Mouse (Mus musculus) embryo, embryonic 10.5 days (tissue): ENCODE data around the gene Snrnp27.

ENCODE experiments used
- DNase-seq: peaks from one replicate; pipeline ENCODE4 v3.0.0-alpha.2; 2015; ENCODE audit warnings: low spot score

The Snrnp27 gene

DNA sequence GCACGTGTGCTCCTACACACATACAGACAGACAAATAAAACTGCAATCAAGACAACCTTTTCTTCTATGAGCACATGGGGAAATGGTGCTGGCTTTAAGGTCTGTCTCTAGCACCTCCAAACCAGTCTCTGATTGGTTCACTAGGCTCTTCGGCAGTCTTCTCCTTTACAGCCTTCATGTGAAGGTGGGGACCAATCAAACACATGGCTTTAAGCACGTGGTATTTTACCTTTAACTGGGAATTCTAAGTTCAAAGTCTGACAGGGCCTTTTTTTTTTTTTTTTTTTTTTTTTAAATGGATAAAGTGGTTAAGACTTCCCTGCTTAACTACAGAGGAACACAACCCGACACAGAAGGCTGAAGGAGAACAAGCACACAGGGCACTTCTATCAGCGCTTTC is 19.2 kb downstream of the Snrnp27 start:
- no peak for DNase-seq

DNA sequence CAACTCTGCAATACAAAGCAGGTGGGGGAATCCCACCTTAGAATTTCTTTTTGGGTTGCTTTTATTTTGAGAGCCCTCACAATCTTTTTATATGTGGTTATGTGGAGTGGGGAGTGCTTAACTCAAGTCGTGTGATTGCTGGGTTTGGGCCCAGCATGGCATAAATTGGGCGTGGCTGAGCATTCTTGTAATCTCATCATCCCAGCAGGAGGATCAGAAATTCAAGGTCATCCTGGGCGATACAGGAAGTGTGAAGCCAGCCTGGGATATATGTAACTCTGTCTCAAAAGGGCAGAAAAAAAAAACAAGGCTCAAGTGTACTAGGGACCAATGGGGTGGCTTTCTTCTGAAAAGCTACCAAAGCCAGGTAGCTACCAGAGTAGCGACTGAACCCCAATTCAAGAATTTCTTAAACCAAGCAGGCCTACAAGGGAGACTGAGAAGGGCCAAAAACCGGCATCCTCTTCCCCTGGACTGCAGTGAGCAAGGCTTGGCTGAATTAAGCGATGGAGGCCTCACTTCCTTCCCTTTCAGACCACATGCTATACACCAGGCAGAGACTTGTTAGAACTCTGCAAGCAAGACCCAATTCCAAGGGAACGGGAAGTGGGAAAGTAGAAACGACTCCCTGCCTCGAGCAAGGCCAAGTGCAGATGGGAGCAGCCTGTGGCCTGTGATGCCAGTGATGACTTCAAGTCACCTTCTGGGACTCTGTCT is 24.0 kb downstream of the Snrnp27 start:
- DNase-seq = no peak

DNA sequence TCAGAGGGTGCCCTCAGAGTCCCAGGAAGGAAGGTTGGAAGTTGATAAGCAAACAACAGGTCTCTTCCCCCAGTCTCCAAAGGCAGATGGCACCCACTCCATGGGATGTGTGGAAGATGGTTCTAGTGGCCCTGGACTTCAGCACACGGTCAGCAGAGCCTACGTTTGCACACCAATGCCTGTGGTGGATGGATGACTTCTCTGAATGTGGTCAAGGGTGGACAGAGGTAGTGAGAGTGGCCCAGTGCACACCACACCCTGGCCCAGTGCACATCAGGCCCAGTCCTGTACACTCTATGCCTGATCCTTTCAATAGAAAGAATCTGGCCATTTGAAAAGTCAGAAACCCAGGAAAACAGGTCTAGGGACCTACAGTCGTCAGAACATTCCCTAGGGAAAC is 25.8 kb downstream of the Snrnp27 start:
- DNase-seq = no peak

DNA sequence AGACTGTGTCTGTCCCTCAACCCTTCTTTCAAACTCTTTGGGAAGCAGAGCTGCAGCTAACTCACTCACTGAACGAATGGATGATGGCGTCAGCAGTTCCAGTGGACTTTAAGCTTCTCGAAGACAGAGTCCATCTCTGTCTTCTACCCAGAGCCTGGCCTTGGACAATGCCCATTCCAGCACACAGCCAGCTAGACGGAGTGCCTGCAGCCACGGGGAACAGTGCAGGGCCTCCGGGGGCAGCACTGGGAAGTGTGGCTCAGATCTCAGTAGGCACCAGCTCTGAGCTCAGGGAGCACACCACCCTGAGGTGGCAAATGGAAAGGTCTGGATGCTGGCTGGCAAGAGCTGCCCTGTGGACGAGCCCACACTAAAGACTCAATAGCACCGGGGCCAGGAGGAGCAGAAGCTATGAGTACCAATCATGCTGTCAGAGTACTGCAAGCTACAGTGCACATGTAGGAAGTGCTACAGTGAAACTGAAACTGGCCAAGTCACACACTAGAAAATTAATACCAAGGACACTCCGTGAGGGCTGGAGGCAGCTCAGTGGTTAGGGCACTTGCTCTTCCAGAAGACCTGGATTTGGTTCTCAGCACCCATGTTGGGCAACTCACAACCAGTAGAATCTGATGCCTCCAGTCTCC is 29.9 kb downstream of the Snrnp27 start:
- DNase-seq = no peak

DNA sequence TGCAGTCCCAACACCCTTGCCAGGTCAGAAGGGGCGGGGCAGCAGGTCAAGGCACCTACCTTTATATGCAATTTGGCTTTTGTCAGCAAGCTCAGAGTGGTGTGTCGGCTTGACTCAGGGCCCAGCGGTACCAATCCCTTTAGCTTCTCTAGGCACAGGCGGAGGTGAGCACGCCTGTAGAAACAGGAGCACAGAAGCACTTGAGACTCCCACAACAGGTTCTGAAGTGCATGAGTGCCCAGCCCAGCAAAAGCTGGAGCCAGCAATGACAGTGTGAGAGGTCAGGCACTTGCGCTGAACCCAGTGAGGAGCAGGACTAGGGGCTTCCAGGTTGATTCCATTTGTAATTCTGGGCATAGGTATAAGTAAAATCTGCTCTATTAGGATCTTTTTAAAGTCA is 31.3 kb downstream of the Snrnp27 start:
- no peak for DNase-seq

DNA sequence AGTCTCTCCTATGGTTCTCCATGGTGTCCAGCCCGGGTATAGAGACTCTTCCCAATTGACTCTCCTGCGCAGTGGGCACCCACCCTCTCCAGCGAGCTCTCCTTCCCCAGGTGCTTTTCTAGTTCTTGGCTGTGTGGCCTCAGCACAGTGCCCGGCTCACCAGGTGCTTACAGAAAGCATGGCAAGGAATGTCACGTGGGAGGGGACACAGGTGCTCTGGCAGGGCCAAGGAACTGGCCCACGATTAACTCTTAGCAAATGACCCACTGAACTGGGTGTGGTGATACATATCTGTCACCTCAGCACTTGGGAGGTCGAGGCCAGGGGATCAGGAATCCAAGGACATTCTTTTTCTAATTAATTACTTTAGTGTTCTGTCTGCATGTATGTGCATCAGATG is 38.2 kb downstream of the Snrnp27 start:
- no peak for DNase-seq

DNA sequence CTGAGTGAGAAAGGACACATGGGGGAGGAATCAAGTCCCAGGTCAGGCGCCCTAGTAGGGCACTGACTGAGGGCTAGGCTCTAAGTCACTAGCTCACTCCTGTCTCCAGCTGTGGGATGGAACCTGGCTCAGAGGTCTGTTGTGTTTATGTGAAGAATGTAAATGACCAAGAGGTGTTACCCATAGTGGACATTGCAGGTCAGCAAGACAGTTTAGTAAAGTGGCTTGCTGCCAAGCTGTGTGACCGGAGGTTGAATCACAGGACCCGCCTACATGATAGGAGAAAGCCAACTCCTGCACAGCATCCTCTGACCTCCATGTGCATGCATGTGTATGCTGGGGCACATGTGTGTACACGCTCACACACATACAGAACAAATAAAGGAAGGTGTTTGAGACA is 38.8 kb downstream of the Snrnp27 start:
- DNase-seq = no peak

DNA sequence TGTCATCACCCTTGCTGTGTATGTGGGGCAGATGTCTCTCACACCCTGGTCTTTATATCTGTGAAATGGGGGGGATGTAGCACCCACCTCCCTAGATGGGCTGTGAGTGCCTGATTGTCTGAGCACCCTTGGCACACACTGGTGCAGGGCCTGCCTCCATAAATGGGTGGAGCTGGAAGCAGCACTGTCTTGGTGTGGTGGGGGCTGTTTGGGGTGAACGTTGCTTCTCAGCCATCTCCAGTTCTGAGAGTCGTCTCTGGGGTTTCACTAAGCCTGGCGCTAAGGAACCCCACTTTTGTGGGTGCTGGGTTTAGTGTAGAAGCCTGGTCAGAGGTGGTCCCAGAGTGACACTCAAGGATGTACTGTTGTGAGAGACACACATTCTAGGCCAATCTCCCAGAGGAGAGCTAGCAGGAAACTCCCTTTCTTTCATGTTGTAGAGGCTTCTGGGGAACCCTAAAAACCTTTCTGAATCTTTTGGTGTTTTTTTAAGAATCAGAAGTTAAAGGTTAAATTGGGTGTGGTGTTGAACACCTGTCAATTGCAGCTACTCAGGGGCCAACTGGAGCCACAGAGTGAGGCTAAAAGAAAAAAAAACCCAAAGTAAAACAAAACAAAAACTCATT is 39.4 kb downstream of the Snrnp27 start:
- DNase-seq = no peak

DNA sequence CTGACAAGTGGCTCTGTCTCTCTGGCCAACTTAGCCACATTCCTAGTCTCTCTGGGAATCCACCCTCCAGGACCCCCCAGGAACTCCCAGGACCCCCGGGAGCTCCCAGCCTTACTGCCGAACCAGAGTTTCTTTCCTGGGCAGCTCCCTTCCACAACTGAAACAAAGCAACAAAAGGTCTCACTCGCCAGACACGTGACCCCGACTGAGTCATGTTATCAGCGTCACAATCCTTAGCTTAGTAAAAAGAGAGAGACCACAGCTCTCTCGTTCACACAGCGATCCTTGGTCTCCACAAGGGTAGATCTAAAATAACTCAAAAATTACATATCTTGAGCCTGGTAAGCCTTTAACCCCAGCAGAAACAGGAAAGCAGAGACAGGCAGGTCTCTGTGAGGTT is 42.6 kb downstream of the Snrnp27 start:
- DNase-seq = no peak

DNA sequence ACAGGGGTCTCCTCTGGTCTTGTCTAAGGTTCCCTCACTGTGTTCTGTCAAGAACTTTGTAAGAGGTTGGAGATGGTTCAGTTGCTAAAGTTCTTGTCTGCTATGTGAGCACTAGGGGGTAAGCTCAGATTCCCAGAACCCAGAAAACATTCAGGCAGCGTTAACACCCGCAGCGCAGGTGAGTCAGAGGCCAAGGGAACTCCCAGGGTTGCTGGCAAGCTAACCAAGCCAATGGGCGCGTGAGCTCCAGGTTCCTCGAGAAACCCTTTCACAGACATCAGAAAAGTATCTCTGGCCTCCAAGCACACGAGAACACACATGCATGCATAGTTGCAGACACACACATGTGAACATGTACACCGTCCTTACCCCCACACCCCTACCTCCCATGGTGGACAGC is 43.5 kb downstream of the Snrnp27 start:
- DNase-seq = no peak

DNA sequence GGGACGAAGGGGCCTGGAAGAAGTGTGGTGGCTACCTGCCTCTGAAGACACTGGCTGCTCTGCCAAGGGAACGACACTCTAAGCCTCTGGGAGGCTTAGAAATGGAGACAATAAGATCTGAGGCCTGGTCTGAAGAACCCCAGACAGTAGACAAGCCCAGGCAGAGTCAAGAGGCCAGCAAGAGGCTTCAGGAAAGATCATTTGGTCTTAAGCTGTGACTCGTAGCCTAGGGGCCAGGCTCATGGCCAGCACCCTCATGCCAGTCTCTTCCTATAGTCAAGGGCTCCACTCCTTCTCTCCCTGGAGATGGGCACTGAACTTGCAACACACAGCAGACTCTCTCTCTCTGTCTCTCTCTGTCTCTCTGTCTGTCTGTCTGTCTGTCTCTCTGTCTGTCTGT is 44.2 kb downstream of the Snrnp27 start:
- DNase-seq = no peak

DNA sequence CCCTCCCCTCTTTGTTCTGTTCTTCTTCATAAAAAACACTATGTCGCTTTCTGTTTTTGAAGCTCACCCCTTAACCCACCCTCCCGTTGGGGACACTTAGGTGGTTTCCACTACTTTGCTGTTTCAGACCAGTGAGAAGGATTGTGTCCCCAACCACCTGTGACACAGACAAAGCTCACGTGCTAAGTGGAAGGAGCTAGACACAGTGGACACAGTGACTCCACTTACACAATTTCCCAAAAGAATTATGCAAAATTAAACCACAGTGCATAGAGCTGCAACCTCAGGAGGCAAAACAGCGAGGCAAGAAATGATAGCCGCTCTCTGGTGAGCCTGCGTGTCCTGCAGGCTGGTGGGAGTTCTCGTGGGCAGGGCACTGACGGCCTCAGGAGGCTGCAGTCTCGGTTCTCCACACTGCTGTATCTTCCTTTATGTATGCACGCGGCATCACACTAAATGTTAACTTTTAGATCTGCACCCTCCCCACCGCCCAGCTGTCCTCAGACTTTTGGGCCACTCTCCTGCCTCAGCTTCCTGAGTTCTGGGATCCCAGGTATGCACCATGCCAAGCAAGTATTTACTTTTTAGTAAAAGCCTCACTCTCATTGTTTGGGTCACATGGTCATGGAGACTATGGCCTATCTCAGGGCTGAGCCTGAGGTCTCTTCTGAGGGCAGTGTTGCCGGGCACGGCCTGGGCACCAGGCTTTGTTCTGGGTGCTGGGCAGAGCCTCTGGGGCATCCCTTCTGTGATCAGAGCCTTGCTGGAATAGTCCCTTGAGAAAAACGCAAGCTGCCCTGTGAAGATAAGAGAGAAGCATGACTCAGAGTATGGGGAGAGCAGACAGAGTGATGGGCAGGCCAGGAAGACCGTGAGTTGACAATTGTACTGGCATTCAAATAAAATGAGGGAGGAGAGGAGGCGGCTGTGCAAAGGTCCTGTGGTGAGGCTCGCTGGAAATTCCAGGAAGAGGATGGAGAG is 44.9 kb downstream of the Snrnp27 start:
- DNase-seq = no peak

DNA sequence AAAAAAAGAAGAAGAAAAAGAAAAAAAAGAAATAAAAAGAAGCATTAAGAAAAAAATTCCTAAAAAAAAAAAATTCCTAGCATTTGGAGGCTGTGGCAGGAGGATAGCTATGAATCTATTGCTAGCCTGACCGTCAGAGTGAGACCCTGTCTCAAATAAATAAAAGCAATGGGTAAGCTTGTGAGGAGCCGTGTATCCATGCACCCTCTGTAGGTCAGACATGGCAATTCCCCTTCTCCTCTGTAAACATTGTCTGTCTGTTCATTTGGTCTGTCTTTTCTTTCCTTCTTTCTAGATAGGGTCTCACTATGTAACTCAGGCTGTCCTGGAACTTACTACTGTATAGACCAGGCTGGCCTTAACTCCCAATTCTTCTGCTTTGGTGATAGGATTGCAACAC is 45.9 kb downstream of the Snrnp27 start:
- DNase-seq = peak; percentile 15

DNA sequence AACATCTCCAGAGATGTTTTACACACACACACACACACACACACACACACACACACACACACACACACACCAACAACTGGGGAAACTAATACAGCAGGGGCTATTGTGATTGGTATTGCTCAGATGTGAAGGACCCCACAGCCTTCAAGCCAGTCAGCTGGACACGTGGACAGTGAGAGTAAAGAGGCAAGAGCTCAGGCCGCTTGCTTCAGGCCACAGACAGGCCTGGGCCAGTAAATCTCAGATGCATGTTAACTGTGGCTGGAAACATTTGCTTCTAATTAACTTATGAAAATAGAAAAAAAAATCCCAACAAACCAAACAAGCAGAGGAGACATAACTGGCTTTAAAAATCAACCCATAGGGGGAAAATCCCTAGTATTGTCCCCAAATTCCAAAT is 46.5 kb downstream of the Snrnp27 start:
- no peak for DNase-seq

DNA sequence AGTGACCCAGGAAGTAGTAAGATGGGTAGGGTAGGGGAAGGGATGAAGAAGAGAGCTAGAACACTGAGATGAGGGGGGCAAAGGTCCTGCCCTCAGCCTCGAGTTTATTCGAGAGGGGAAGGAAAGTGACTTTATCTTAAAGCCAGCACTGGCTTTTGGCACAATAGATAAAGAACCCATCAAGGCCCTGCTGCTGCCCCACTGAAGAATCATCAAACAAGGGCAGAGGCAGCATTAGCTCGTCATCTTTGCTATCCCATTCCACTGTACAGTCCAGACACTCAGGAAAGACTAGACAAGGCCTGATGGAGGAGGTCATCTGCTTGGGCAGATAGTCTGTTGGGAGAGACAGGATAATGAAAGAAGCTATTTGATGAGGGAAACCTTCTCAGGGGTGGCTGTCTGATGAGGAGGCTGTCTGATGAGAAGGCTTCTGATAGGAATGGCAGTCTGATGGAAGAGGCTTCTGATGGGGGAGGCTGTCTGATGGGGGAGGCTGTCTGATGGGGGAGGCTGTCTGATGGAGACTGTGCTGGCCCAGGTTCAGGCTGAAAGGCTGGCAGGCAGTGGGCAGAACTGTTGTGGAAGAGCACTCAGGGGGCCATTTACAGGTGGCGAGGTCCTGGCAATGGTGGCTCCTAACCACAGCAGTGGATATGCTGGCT is 47.0 kb downstream of the Snrnp27 start:
- DNase-seq = no peak

DNA sequence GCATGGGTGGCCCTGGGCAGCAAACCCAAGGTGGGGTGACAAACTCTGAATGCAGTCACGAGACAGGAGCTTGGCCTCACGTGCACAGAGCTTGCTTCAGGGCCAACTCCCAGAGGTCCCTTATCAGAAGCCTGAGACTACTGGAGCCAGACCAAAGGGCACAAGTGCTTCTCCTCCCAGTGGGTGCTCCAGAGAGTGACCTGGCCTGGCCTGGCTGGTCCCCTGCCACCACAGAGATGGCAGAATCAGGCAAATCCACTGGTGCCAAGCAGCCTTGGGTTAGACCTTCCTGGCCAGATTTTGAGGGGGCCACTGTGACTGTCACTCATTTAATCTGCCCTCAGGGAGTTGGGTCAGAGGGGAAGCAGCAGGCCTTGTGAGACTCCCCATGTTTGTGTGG is 47.8 kb downstream of the Snrnp27 start:
- no peak for DNase-seq

DNA sequence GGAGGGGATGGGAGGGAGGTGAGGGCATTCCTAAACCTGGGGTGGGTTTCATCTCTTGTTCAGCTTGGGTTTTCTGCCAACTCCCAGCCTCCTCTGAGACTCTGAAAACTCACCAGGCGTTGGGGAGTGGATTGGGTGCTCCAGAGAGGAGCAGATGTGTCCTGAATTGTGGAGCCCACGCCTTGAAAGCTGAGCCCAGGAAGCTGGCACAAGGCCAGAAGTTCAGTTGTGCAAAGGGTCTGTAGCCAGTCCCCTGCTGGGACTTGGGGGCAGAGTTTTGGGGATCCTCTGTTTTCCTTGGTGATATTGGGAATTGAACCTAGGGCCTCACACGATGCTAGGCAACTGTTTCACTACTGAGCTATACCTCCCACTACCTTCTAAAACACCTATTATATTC is 54.2 kb downstream of the Snrnp27 start:
- no peak for DNase-seq

DNA sequence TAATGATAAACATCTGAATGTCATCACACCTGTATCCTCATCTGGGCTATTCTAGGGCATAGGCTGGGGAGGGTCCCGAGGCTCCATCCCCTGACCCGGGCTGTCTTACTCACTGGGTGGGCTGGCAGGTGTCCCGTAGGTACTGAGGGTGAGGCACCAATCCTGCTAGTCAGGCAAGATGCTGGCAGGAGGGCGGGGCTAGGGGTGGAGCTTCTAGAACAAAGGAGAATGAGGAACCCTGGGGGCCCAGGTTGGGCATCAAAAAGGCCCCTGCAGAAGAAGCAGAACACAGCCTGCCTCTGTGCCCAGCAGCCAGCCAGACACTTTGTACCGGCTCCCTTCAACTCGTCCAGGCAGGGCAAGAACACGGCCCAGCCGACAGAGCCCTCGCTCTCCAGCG is 56.4 kb downstream of the Snrnp27 start, which contains the start of gene Asprv1:
Gene Asprv1, plus strand, starts transcription at position 219 of the 400 bp plus-strand sequence.
- no peak for DNase-seq
